Mouse (Mus musculus) left cerebral cortex, postnatal 10 days (tissue): Measurements from ENCODE around the gene Slc16a10. TPM values are rescaled to one million over a fixed set of nuclear protein-coding genes. Genes with fewer than 3 reads are reported as not detected.

ENCODE experiments used
- DNase-seq, 2 experiments: peaks; one replicate each; pipeline ENCODE4 v3.0.0; 2021 to 2022; ENCODE audit warnings: low spot score in 2 of 2, mixed read lengths in 1 of 2; ENCODE audit errors: extremely low spot score in 1 of 2
- intact Hi-C: fragments of 180-260 bp; cut with DNase I; formaldehyde crosslinking; loops from one replicate; pipeline ENCODE4 v1.15.1; 2025
- total RNA-seq, 2 experiments: library from RNA; stranded (reverse); gene quantifications; 2 replicates each; pipeline ENCODE4 v1.2.3; 2021

Gene Slc16a10
- total RNA-seq, 2 experiments from 2014 or later: 2.7 to 2.8 TPM

- DNase-seq: no peak
- intact Hi-C loops: no loop called here
Observed at GRCm38 (mm10) chr10:40119466-40119865, 22.6 kb downstream of the Slc16a10 start.

GRCm38 (mm10) chr10:40118743-40119387, 23.2 kb downstream of the Slc16a10 start:
- DNase-seq: no peak
- intact Hi-C loops: no loop called here

GRCm38 (mm10) chr10:40113517-40114085, 28.5 kb downstream of the Slc16a10 start:
- intact Hi-C loops: no loop called here
- DNase-seq: no peak

- intact Hi-C loops: no loop called here
- DNase-seq: no peak
Observed at GRCm38 (mm10) chr10:40112256-40112655, 29.8 kb downstream of the Slc16a10 start.

- intact Hi-C loops: no loop called here
- DNase-seq: no peak
Observed at GRCm38 (mm10) chr10:40109520-40109919, 32.5 kb downstream of the Slc16a10 start.

- intact Hi-C loops: no loop called here
- DNase-seq: no peak
Observed at GRCm38 (mm10) chr10:40108992-40109391, 33.1 kb downstream of the Slc16a10 start.

- intact Hi-C loops: no loop called here
- peak in 1 of 2 experiments; percentile 11 for DNase-seq
Observed at GRCm38 (mm10) chr10:40107995-40108394, 34.1 kb downstream of the Slc16a10 start.

GRCm38 (mm10) chr10:40105174-40105573, 36.9 kb downstream of the Slc16a10 start:
- DNase-seq: no peak
- intact Hi-C loops: no loop called here

- DNase-seq: no peak
- intact Hi-C loops: no loop called here
Observed at GRCm38 (mm10) chr10:40103790-40104189, 38.3 kb downstream of the Slc16a10 start.

GRCm38 (mm10) chr10:40102986-40103385, 39.1 kb downstream of the Slc16a10 start:
- intact Hi-C loops: no loop called here
- DNase-seq: no peak

- no peak for DNase-seq
- intact Hi-C loops: no loop called here
Observed at GRCm38 (mm10) chr10:40102166-40102565, 39.9 kb downstream of the Slc16a10 start.

GRCm38 (mm10) chr10:40098441-40098840, 43.6 kb downstream of the Slc16a10 start:
- intact Hi-C loops: no loop called here
- no peak for DNase-seq

GRCm38 (mm10) chr10:40097519-40097918, 44.5 kb downstream of the Slc16a10 start:
- DNase-seq: no peak

GRCm38 (mm10) chr10:40094752-40095151, 47.3 kb downstream of the Slc16a10 start:
- intact Hi-C loops: no loop called here
- DNase-seq: no peak

More at GRCm38 (mm10) chr10:40097519-40097918, 44.5 kb downstream of the Slc16a10 start:
- intact Hi-C loops: no loop called here

GRCm38 (mm10) chr10:40093526-40093925, 48.5 kb downstream of the Slc16a10 start:
- intact Hi-C loops: no loop called here
- no peak for DNase-seq

- no peak for DNase-seq
- intact Hi-C loops: no loop called here
Observed at GRCm38 (mm10) chr10:40091455-40091854, 50.6 kb downstream of the Slc16a10 start.

GRCm38 (mm10) chr10:40090504-40091428, 51.3 kb downstream of the Slc16a10 start:
- intact Hi-C loops: no loop called here
- DNase-seq: no peak

GRCm38 (mm10) chr10:40084332-40085093, 57.5 kb downstream of the Slc16a10 start:
- DNase-seq: no peak
- intact Hi-C loops: no loop called here

- no peak for DNase-seq
- intact Hi-C loops: no loop called here
Observed at GRCm38 (mm10) chr10:40083556-40083955, 58.5 kb downstream of the Slc16a10 start.
